Mouse (Mus musculus) brain, embryonic 18.5 days (tissue): Measurements from ENCODE around the gene Prl2b1.
A peak's percentile ranks its signal among the peaks of the same experiment; 100 is the strongest.

ENCODE experiments used
- DNase-seq: peaks from one replicate; pipeline ENCODE4 v3.0.0-alpha.2; 2012; ENCODE audit warnings: low read depth, low spot score

The Prl2b1 gene

GRCm38 (mm10) chr13:27390746-27391145, at the start of gene Prl2b1:
Gene Prl2b1, minus strand, starts transcription at chr13:27390846.
- DNase-seq, result no peak

- no peak for DNase-seq
These were observed 47.9 kb upstream of the Prl2b1 start, which contains the start of gene Prl8a6 for GRCm38 (mm10) chr13:27438588-27438987. Gene Prl8a6, minus strand, starts transcription at chr13:27438688.

GRCm38 (mm10) chr13:27433159-27433558, 42.5 kb upstream of the Prl2b1 start:
- DNase-seq, result no peak

- no peak for DNase-seq
These were observed 23.0 kb upstream of the Prl2b1 start for GRCm38 (mm10) chr13:27413640-27414039.

- peak; percentile 22 for DNase-seq
These were observed 8.5 kb upstream of the Prl2b1 start for GRCm38 (mm10) chr13:27399061-27399724.

GRCm38 (mm10) chr13:27345373-27345772, 45.3 kb downstream of the Prl2b1 start, which contains the start of gene Prl8a2:
Gene Prl8a2, plus strand, starts transcription at chr13:27345673.
- DNase-seq, result no peak

GRCm38 (mm10) chr13:27342733-27343275, 47.8 kb downstream of the Prl2b1 start:
- DNase-seq, result no peak

- DNase-seq, result no peak
These were observed 55.7 kb downstream of the Prl2b1 start for GRCm38 (mm10) chr13:27334989-27335388.
